Mouse (Mus musculus) frontal cortex, adult 2 months (tissue): ENCODE measurements around the gene Tsks. TPM values are rescaled to one million over a fixed set of nuclear protein-coding genes. Genes with fewer than 3 reads are reported as not detected.
A peak's percentile ranks its signal among the peaks of the same experiment; 100 is the strongest.

Experiments used
- DNase-seq, 2 experiments: peaks; one replicate each; pipeline ENCODE4 v3.0.0; 2022; ENCODE audit warnings: low spot score in 1 of 2; ENCODE audit errors: extremely low spot score in 1 of 2
- polyA plus RNA-seq: library from polyadenylated mRNA; depleted of rRNA; stranded (reverse); fragments of >200 nt; gene quantifications from 2 replicates; pipeline ENCODE4 v1.2.3, GENCODE M21; 2012

Gene Tsks
- polyA plus RNA-seq, 1 experiment: 1.4 TPM

DNA sequence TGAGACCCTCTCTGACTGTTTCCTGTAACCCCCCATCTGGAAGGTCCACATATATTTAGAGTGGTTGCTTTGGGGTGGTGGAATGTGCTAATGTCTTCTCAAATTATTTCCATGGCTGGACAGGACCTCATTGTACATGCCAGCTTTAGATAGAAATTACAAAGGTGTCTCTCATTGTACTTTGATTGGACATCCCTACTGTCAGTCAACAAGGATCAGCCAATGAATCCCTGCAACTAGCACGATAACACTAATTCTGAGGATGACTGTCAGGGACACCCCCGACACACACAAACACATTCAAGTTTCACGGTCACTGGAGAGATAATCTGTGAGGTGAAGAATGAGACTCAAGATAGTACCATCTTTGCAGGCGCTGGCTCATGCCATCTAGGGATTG is 4.3 kb upstream of the Tsks start:
- DNase-seq: no peak

DNA sequence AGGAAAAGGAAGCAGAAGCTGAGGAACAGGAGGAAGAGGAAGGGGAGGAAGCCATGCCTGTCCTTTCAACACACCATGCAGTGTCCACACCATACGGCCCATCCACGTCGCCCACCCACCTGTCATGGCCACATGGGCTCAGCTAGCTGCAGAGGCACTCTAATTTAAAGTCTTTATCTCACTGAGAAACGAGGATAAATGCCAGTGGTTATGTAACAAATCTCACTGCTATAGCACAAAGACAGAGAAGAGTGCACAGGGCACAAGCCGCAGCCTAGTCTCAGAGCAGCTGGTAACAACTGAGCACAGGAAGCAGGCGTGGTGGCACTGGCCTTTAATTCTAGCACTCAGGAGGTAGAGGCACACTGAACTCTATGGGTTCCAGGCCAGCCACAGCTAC is 6.9 kb downstream of the Tsks start:
- peak in 1 of 2 experiments; percentile 59 for DNase-seq

- no peak for DNase-seq
Measured at GRCm38 (mm10) chr7:44951960-44952359, 9.0 kb downstream of the Tsks start.

DNA sequence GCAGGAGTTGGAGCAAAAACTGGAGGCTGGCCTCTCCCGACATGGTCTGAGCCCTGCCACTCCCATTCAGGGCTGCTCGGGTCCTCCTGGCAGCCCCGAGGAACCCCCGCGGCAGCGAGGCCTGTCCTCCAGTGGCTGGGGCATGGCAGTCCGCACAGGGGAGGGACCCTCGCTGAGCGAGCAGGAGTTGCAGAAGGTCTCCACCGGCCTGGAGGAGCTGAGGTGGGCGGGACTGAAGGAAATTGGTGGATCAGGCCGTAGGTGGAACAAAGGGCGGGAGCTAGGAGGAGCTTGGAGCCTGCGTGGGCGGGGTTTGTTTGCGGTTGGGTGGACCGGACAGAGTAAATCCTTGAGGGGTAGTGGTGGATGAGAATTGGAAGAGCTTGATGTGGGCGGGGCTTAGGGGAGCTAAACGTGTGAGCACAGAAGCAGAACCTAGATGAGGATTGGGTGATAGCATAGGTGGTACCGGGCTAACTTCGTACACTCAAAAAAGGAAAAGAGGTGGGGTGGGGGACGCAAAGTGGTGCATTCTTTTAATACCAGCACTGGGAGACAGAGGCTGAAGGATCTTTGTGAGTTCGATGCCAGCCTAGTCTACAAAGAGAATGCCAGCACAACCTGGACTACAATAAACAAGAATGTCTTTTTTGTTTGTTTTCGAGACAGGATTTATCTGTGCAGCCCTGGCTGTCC is 9.8 kb downstream of the Tsks start:
- peak; percentile 66 to 88 for DNase-seq

- no peak for DNase-seq
Measured at GRCm38 (mm10) chr7:44953561-44953960, 10.6 kb downstream of the Tsks start.

- DNase-seq: no peak
Measured at GRCm38 (mm10) chr7:44954091-44954885, 11.3 kb downstream of the Tsks start.

- peak in 1 of 2 experiments; percentile 49 for DNase-seq
Measured at GRCm38 (mm10) chr7:44955628-44956027, 12.6 kb downstream of the Tsks start.

- no peak for DNase-seq
Measured at GRCm38 (mm10) chr7:44956266-44956665, 13.3 kb downstream of the Tsks start.

- DNase-seq: no peak
Measured at GRCm38 (mm10) chr7:44957183-44957835, 14.3 kb downstream of the Tsks start.

DNA sequence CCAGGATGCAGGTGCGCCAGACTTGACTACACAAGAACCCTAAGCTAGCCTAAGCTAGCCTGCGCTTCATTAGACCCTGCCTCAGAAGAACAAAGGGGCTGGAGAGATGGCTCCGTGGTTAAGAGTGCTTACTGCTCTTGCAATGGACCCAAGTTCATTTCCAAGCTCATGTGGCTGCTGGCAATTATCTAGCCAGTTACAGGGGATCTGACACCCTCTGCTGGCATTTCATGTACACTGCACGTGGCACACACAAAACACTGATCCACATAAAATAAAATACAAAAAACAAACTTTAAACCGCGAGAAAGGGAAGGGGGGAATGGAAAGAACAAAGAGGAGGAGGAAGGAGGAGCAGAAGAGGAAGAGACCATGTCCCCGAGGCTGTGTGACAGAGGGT is 15.2 kb downstream of the Tsks start:
- peak in 1 of 2 experiments; percentile 61 for DNase-seq

DNA sequence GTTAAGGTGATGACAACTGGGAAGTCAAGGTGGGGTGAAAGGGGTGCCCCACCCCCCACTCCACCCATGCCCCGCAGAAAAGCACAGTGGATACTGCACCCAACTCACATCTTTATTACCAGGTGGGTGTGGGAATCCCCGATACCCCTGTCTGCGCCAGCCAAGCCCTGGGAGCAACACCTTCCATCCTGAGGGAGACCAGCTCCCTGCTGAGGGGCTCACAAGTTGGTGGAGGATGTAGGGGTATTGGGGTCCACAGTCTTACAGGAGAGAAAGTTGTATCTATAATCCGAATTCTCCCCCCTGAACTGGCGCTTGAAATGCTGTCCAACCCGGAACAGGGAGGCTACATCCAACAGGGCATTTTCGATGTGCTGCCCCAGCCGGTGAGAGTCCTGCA is 16.3 kb downstream of the Tsks start:
- no peak for DNase-seq

DNA sequence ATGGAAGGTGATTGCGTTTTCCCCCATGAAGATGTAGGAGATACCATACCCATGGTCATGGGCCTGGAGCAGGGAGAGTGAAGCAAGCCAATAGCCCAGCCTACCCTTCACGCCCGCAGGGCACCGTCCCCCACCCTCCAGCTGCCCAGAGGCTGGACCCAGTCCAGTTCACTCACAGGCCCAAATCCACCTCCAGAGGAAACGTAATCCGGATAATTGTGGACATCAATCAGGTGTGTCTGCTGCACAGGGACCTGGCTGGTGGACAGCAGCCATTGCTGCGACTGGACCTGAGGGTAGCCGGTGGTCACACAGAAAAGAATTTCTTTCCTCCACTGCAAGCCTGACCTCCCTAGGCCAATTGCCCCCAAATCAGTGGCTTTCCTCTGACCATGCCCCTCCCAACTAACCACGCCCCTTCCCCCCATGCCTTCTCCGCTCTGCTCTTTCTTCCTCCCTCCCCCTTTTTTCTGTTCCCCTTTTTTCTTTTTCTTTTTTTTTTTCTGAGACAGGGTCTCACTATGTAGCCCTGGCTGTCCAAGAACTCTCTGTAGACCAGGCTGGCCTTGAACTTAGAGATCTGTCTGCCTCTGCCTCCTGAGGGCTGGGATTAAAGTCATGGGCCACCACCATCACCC is 17.0 kb downstream of the Tsks start:
- DNase-seq: no peak

GRCm38 (mm10) chr7:44960512-44960910 is 17.5 kb downstream of the Tsks start:
- no peak for DNase-seq

DNA sequence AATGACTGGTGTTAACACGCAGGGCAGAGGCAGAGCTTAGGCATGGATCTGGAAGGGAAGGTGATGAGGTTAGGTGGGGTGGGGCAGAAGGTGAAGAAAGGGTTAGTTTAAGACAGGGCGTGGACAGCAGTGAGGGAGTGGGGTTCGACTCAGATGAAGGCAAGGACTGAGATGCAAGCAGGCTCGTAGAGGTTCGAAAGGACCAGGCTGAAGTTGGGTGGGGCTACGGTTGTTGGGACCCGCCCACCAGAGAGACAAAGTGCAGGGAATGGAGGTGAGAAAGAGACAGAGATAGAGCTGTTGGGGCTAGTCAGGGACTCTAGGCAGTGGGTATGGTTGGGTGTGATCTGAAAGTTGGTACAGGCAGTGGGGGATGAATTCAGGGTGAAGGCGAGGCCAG is 19.3 kb downstream of the Tsks start:
- no peak for DNase-seq

DNA sequence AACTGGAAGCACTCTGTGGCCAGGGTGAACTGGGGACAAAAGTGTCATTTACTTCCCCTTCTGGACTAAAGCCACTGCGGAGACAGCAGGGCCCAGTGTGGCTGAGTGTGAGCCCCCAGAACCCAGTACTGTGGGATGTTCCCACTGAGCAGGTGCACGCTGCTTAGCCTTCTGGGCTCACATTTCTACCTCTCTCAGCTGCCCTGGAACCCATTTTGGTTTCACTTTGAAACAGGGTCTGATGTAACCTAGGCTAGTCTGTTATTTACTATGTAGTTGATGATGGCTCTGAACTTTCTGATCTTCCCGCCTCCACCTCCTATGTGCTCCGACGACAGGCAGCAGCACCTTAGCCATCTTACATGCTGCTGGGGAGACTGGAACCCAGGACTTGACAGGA is 19.8 kb downstream of the Tsks start:
- no peak for DNase-seq

DNA sequence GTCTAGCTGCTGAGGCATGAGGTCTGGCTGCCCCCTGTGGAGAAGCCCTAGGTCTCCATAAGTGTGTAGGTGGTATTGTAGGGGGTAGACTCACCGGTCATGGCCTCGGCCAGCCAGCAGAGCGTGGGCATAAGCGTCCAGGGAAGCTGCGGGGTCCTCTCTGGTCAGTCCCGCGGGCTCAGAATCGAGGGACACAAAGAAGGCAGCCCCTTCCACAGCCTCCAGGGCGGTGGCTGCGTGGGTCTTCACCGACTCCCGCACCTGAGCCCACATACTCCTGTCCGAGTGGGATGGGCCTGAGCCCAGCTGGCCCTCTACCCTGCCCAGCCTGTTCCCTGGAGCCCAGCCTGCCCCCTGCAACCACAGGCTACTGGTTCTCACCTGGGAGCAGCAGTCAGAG is 22.0 kb downstream of the Tsks start:
- DNase-seq: no peak

- no peak for DNase-seq
Measured at GRCm38 (mm10) chr7:44965975-44966374, 23.0 kb downstream of the Tsks start.

GRCm38 (mm10) chr7:44966638-44967037 is 23.6 kb downstream of the Tsks start:
- no peak for DNase-seq

- peak; percentile 81 to 88 for DNase-seq
Measured at GRCm38 (mm10) chr7:44970231-44970691, 27.3 kb downstream of the Tsks start.

DNA sequence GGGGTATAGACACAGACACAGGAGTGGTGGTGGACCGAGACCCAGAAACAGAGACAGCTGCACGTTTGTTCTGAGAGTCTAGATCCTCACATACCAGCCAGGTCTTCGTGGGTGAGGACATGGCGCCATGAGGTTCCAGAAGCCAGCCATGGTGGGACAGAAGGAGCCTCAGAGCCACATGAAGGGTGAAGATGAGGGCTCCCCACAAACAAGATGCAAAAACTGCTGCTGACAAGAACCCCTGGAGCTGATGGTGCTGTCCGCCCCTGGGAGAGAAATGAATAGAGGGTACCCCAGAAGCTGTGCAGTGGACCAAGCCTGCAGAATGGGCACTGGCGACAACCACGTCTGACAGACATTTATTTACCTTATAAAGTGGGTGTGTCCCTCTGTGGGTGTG is 28.1 kb downstream of the Tsks start:
- DNase-seq: no peak
